Mouse (Mus musculus): Measurements from ENCODE around the gene Cnrip1.

The Cnrip1 gene

DNA sequence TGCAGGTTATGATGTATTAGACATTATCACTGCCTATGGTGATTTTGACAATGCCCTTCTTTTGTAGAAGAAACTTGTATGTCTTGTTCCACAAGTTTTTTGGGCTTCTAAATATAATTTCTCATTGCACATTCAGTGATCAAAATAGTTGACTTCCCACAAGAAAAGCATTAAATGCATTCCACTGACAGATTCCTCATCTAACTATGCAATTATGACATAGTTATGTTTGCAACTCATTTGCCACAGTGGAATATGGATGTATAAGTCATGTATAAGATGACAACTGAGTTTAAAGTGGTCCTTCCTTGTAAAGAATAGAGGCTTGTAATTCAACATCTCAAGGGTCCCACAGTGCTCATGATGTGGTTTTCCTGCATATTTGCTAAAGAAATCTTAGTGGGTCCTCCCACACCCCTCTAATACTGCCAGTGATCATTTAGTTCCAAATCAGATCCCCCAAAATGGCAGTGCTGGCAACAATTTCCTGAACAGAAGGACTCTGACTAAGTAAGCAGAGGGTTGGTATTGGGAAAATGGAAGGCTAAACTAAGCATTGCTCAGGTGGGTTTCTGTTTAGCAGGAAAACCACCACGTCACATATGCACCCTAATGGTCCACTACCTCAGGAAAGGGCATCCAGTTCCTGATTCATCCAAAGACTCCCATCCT, 61.2 kb downstream of the Cnrip1 start:
- no peak for DNase-seq

DNA sequence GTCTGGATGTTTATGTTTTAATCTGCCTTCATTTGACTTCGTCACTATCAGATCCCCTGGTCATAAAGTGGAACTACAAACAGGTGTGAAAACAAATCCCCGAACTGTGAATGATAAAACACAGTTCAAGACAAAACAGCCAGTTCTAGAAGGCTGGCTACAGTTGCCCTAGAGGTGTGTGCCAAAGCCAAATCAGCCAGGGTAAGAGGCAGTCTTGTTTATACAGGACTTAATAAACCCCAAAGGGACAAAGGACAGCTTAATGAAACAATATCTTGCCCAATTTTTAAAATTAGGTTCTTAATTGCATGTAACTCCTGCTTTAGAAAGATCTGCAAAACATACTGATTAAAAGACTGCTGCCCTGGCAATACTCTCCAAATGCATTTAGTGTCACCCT, 75.0 kb downstream of the Cnrip1 start:
- DNase-seq: no peak
